10 mouse cellular contexts compared by ENCODE assay signal in genomic region chr17:71691361-71691875, GRCm38 (mm10). TPM values are rescaled to one million over a fixed set of nuclear protein-coding genes. Genes with fewer than 3 reads are reported as not detected.
DNase-seq lines count a peak whose midpoint lies in the region; ATAC-seq and TF ChIP-seq lines count a peak whose summit lies in the region.
"Had no signal": no experiment of that assay in that cellular context is flagged by ENCODE, and none has a peak within 500 bp of the region (broad histone marks: within the 10 kb centered on the region; RNA-seq: fewer than 3 reads in every experiment).

No protein-coding gene starts in this region.

- H3K4me2 ChIP-seq in midbrain, postnatal 0 days (ENCODE audit: low read depth, low read length, poor library complexity, severe bottlenecking) = no peak overlapping the region
- no peak overlapping the region for H3K4me2 ChIP-seq in midbrain, embryonic 11.5 days
- H3K4me2 ChIP-seq in stomach, postnatal 0 days (replicated peaks; ENCODE audit: low read depth) = no peak overlapping the region
- H3K4me2 ChIP-seq: embryonic facial prominence, embryonic 15.5 days had no signal

- no peak overlapping the region for H3K9ac ChIP-seq in midbrain, postnatal 0 days (replicated peaks; ENCODE audit: low read length, poor library complexity, severe bottlenecking)
- H3K9ac ChIP-seq in midbrain, embryonic 11.5 days (ENCODE audit: low read length) = no peak overlapping the region
- H3K9ac ChIP-seq in stomach, postnatal 0 days (ENCODE audit: low read length) = no peak overlapping the region
- H3K9ac ChIP-seq: embryonic facial prominence, embryonic 15.5 days had no signal

- no peak overlapping the region for H3K27ac ChIP-seq in midbrain, postnatal 0 days (ENCODE audit: low read depth, low read length)
- H3K27ac ChIP-seq in midbrain, embryonic 11.5 days (ENCODE audit: low read depth, low read length) = no peak overlapping the region
- no peak overlapping the region for H3K27ac ChIP-seq in stomach, postnatal 0 days (replicated peaks)
- H3K27ac ChIP-seq: embryonic facial prominence, embryonic 15.5 days had no signal

- 0 out of 2 replicates have a peak, but pooled peaks have one; percentile 14 for ATAC-seq in midbrain, postnatal 0 days (ENCODE audit: low FRiP score)
- no peak for ATAC-seq in midbrain, embryonic 11.5 days (ENCODE audit: low FRiP score)
- no peak for ATAC-seq in stomach, postnatal 0 days (ENCODE audit: low FRiP score, low TSS enrichment)
- no peak for ATAC-seq in megakaryocyte-erythroid progenitor cell, adult 5-6 weeks (replicated peaks; ENCODE audit: low FRiP score, low TSS enrichment, poor library complexity, severe bottlenecking)

- peaks cover 3% of the 10 kb centered on the region; the same call in 1 of the 2 replicates for H3K4me1 ChIP-seq in midbrain, postnatal 0 days (ENCODE audit: insufficient read depth, low read length)
- H3K4me1 ChIP-seq in midbrain, embryonic 11.5 days (ENCODE audit: control insufficient read depth, insufficient read depth, low read length) = peaks cover 4% of the 10 kb centered on the region; the same call in 1 of the 2 replicates
- H3K4me1 ChIP-seq in stomach, postnatal 0 days (replicated peaks; ENCODE audit: control insufficient read depth, insufficient read depth) = no peaks in the 10 kb centered on the region
- H3K4me1 ChIP-seq: embryonic facial prominence, embryonic 15.5 days had no signal

- no peaks in the 10 kb centered on the region for H3K36me3 ChIP-seq in midbrain, postnatal 0 days (ENCODE audit: insufficient read depth, low read length)
- no peaks in the 10 kb centered on the region for H3K36me3 ChIP-seq in midbrain, embryonic 11.5 days (ENCODE audit: control insufficient read depth, insufficient read depth, low read length)
- H3K36me3 ChIP-seq in stomach, postnatal 0 days (ENCODE audit: control insufficient read depth, insufficient read depth, low read length) = no peaks in the 10 kb centered on the region
- H3K36me3 ChIP-seq: embryonic facial prominence, embryonic 15.5 days had no signal

- no peak for TF ChIP-seq EP300 in stomach, postnatal 0 days (optimal IDR thresholded peaks at IDR 0.05)

- intact Hi-C loops in heart, postnatal 14 days (cut with DNase I) = no loop called here

- 54% methylated on average over 11 of the region's 11 CpGs for WGBS in midbrain, postnatal 0 days
- whole genome bisulfite sequencing in midbrain, embryonic 11.5 days = 83% methylated on average over 11 of the region's 11 CpGs
- 52% methylated on average over 11 of the region's 11 CpGs for WGBS in stomach, postnatal 0 days

- no peaks in the 10 kb centered on the region for H3K27me3 ChIP-seq in midbrain, postnatal 0 days (ENCODE audit: insufficient read depth, low read length)
- H3K27me3 ChIP-seq in midbrain, embryonic 11.5 days (ENCODE audit: control insufficient read depth, insufficient read depth, low read length) = no peaks in the 10 kb centered on the region
- H3K27me3 ChIP-seq in stomach, postnatal 0 days (ENCODE audit: control insufficient read depth, insufficient read depth, low read length) = no peaks in the 10 kb centered on the region
- H3K27me3 ChIP-seq: embryonic facial prominence, embryonic 15.5 days had no signal

- no peak overlapping the region for H3K4me3 ChIP-seq in midbrain, postnatal 0 days (ENCODE audit: low read depth, low read length)
- no peak overlapping the region for H3K4me3 ChIP-seq in midbrain, embryonic 11.5 days (ENCODE audit: low read depth, low read length)
- no peak overlapping the region for H3K4me3 ChIP-seq in stomach, postnatal 0 days (ENCODE audit: low read depth, low read length)
- H3K4me3 ChIP-seq: embryonic facial prominence, embryonic 15.5 days had no signal

- peaks cover 7% of the 10 kb centered on the region; the same call in 1 of the 2 replicates for H3K9me3 ChIP-seq in midbrain, postnatal 0 days (ENCODE audit: low read length)
- H3K9me3 ChIP-seq in midbrain, embryonic 11.5 days (ENCODE audit: control insufficient read depth, low read length) = no peaks in the 10 kb centered on the region
- H3K9me3 ChIP-seq in stomach, postnatal 0 days (ENCODE audit: control insufficient read depth, low read length) = no peaks in the 10 kb centered on the region
- H3K9me3 ChIP-seq: embryonic facial prominence, embryonic 15.5 days had no signal

- TF ChIP-seq CTCF in midbrain, postnatal 0 days (IDR thresholded peaks at IDR 0.05) = no peak
- no peak for TF ChIP-seq CTCF in stomach, postnatal 0 days (IDR thresholded peaks at IDR 0.05; ENCODE audit: low read depth)

- peak; percentile 35 to 40 for DNase-seq in heart, postnatal 14 days
- no peak for DNase-seq in heart, adult 8-10 months (ENCODE audit: low spot score)
- peak; percentile 32 for DNase-seq in midbrain, postnatal 0 days (ENCODE audit: low spot score)
- no peak for DNase-seq in midbrain, embryonic 11.5 days (ENCODE audit: low spot score, missing footprints)
- DNase-seq in frontal cortex, adult 2 months (ENCODE audit: extremely low spot score in 1 of 2, low spot score in 1 of 2) = peak; percentile 41 to 65
- DNase-seq in right cerebral cortex, postnatal 10 days (ENCODE audit: low spot score in 2 of 2) = peak; percentile 46 to 58
- DNase-seq in stomach, postnatal 0 days (ENCODE audit: low spot score) = no peak

RNA-seq across cellular contexts. Expression of gene Togaram2, which starts 18.4 kb away (rescaled TPM):
- total RNA-seq in heart, postnatal 14 days (2021) = 1 to 10 TPM; 2.0 to 2.3 TPM
- 1 to 10 TPM; 5.4 to 6.7 (median 5.6) TPM for total RNA-seq in heart, adult 8-10 months (2022)
- total RNA-seq in midbrain, postnatal 0 days (2014; rRNA removed) = 4.5 and 5.0 TPM in 2 replicates
- 1.2 and 1.7 TPM in 2 replicates for polyA plus RNA-seq in midbrain, postnatal 0 days (2015; fragmentation: Nextera tagmentation; extraction: Ambion mirVana)
- not detected in 2 replicates for polyA plus RNA-seq in midbrain, embryonic 11.5 days (2014; fragmentation: Nextera tagmentation; extraction: Ambion mirVana)
- 4.9 and 6.2 TPM in 2 replicates for polyA plus RNA-seq in frontal cortex, adult 2 months (2012; rRNA removed)
- polyA plus RNA-seq in stomach, postnatal 0 days (2015; fragmentation: Nextera tagmentation; extraction: Ambion mirVana) = 0.55 and 0.68 TPM in 2 replicates
- total RNA-seq in megakaryocyte-erythroid progenitor cell, adult 5-6 weeks (2014; fragmentation: Nextera tagmentation) = not detected in 2 replicates
- 0.14 TPM in 1 of 2 replicates, not detected in the other for total RNA-seq in megakaryocyte-erythroid progenitor cell, adult 5-6 weeks (2017)
- polyA plus RNA-seq: liver, embryonic 16.5 days had no signal

Comparison
In these comparisons a context has a peak if more than half of its experiments do, and no peak if none do; other contexts are left out.
1. DNase-seq: peak in heart, postnatal 14 days (2 of 2), midbrain, postnatal 0 days (single experiment), frontal cortex, adult 2 months (2 of 2) and right cerebral cortex, postnatal 10 days (2 of 2); none in heart, adult 8-10 months (single experiment), midbrain, embryonic 11.5 days (single experiment) and stomach, postnatal 0 days (single experiment).